Mouse (Mus musculus) MEL (cell line): ENCODE results near the gene Itih4. TPM values are rescaled to one million over a fixed set of nuclear protein-coding genes. Genes with fewer than 3 reads are reported as not detected.

Experiments
- DNase-seq: peaks from one replicate; pipeline ENCODE4 v3.0.0; 2011; ENCODE audit warnings: low read depth, low spot score
- H3K27ac ChIP-seq: 2 replicates; pipeline ENCODE4 v1.5.1; 2012; ENCODE audit warnings: low read depth, mild to moderate bottlenecking, control low read depth, low read length, moderate library complexity; ENCODE audit not compliant: control insufficient read depth
- H3K27me3 ChIP-seq, 2 experiments: fragments of 150-350 bp in 1 of 2; sonication (generic) in 1 of 2; 2 replicates each; pipeline ENCODE4 v1.6.1; 2012; ENCODE audit warnings: low read length in 2 of 2, mild to moderate bottlenecking in 2 of 2, improper control_type of control experiment in 1 of 2, moderate library complexity in 1 of 2; ENCODE audit not compliant: insufficient read depth in 2 of 2, control insufficient read depth in 1 of 2
- H3K36me3 ChIP-seq, 2 experiments: 2 replicates each; pipeline ENCODE4 v1.6.1; 2012 to 2014; ENCODE audit warnings: low read length in 2 of 2, improper control_type of control experiment in 1 of 2, inconsistent platforms in 1 of 2, mild to moderate bottlenecking in 1 of 2; ENCODE audit not compliant: insufficient read depth in 2 of 2, control insufficient read depth in 1 of 2
- H3K4me1 ChIP-seq, 2 experiments: fragments of 150-350 bp in 1 of 2; sonication (generic) in 1 of 2; 2 replicates each; pipeline ENCODE4 v1.6.1; 2012; ENCODE audit warnings: low read length in 2 of 2, improper control_type of control experiment in 1 of 2, mild to moderate bottlenecking in 1 of 2; ENCODE audit not compliant: insufficient read depth in 2 of 2, control insufficient read depth in 1 of 2
- H3K4me3 ChIP-seq, 2 experiments: fragments of 150-350 bp in 1 of 2; sonication (generic) in 1 of 2; 2 replicates each; pipeline ENCODE4 v1.5.1; 2012; ENCODE audit warnings: low read depth in 2 of 2, low read length in 2 of 2, mild to moderate bottlenecking in 2 of 2, moderate library complexity in 2 of 2, control low read depth in 1 of 2, improper control_type of control experiment in 1 of 2; ENCODE audit not compliant: control insufficient read depth in 1 of 2, insufficient read depth in 1 of 2
- H3K79me2 ChIP-seq: 2 replicates; pipeline ENCODE4 v1.6.1; 2012; ENCODE audit warnings: mild to moderate bottlenecking, low read length, moderate library complexity; ENCODE audit not compliant: control insufficient read depth, poor library complexity, insufficient read depth
- H3K9ac ChIP-seq: 2 replicates; pipeline ENCODE4 v1.6.1; 2012; ENCODE audit warnings: low read depth, mild to moderate bottlenecking, control low read depth, low read length, moderate library complexity; ENCODE audit not compliant: control insufficient read depth, poor library complexity, severe bottlenecking
- H3K9me3 ChIP-seq: fragments of 150-350 bp; sonication (generic); replicated peaks from 2 replicates; pipeline ENCODE4 v1.6.1; 2012; ENCODE audit warnings: mild to moderate bottlenecking, low read length, improper control_type of control experiment, moderate library complexity; ENCODE audit not compliant: insufficient read depth
- BHLHE40 ChIP-seq: IDR thresholded peaks from 2 replicates; pipeline ENCODE4 v1.6.1; 2012; ENCODE audit warnings: low read depth, mild to moderate bottlenecking, inconsistent platforms, low read length, improper control_type of control experiment, borderline replicate concordance
- CTCF ChIP-seq, 3 experiments: IDR thresholded peaks in 2 of 3; conservative IDR thresholded peaks in 1 of 3; 2 replicates each; pipeline ENCODE4 v1.5.1; 2011 to 2012; ENCODE audit warnings: low read length in 3 of 3, low read depth in 2 of 3, mild to moderate bottlenecking in 2 of 3, improper control_type of control experiment in 1 of 3, inconsistent platforms in 1 of 3, mixed read lengths in 1 of 3, moderate library complexity in 1 of 3; ENCODE audit not compliant: control insufficient read depth in 1 of 3, insufficient read depth in 1 of 3, poor library complexity in 1 of 3, severe bottlenecking in 1 of 3
- EP300 ChIP-seq, 2 experiments: IDR thresholded peaks; 2 replicates each; pipeline ENCODE4 v1.6.1; 2011; ENCODE audit warnings: improper control_type of control experiment in 2 of 2, low read length in 2 of 2, low read depth in 1 of 2, mild to moderate bottlenecking in 1 of 2
- ETS1 ChIP-seq: IDR thresholded peaks from 2 replicates; pipeline ENCODE4 v1.6.1; 2012; ENCODE audit warnings: low read depth, mild to moderate bottlenecking, inconsistent platforms, low read length, improper control_type of control experiment, moderate library complexity
- GATA1 ChIP-seq: IDR thresholded peaks from 2 replicates; pipeline ENCODE4 v1.6.1; 2011; ENCODE audit warnings: low read depth, low read length, improper control_type of control experiment
- KAT2A ChIP-seq: conservative IDR thresholded peaks from 2 replicates; pipeline ENCODE4 v1.6.1; 2012; ENCODE audit warnings: low read depth, low read length, improper control_type of control experiment, inconsistent platforms
- MAX ChIP-seq: IDR thresholded peaks from 2 replicates; pipeline ENCODE4 v1.6.1; 2011; ENCODE audit warnings: low read length, improper control_type of control experiment
- MEF2A ChIP-seq: IDR thresholded peaks from 2 replicates; pipeline ENCODE4 v1.6.1; 2014; ENCODE audit warnings: low read depth, mild to moderate bottlenecking, inconsistent platforms, low read length, improper control_type of control experiment; ENCODE audit not compliant: poor library complexity, insufficient replicate concordance, severe bottlenecking; ENCODE audit errors: extremely low read depth
- MXI1 ChIP-seq: IDR thresholded peaks from 2 replicates; pipeline ENCODE4 v1.6.1; 2011; ENCODE audit warnings: mild to moderate bottlenecking, low read depth, low read length, improper control_type of control experiment
- MYB ChIP-seq: IDR thresholded peaks from 2 replicates; pipeline ENCODE4 v1.6.1; 2011; ENCODE audit warnings: mild to moderate bottlenecking, low read depth, low read length, improper control_type of control experiment
- NELFE ChIP-seq: IDR thresholded peaks from 2 replicates; pipeline ENCODE4 v1.6.1; 2011; ENCODE audit warnings: low read depth, low read length, improper control_type of control experiment
- POLR2AphosphoS2 ChIP-seq: IDR thresholded peaks from 2 replicates; pipeline ENCODE4 v1.6.1; 2011; ENCODE audit warnings: low read length, improper control_type of control experiment
- POLR2AphosphoS5 ChIP-seq: IDR thresholded peaks from 2 replicates; pipeline ENCODE4 v1.6.1; 2012; ENCODE audit warnings: low read depth, borderline replicate concordance, mild to moderate bottlenecking, inconsistent platforms, low read length, moderate library complexity, mixed read lengths
- RCOR1 ChIP-seq: IDR thresholded peaks from 2 replicates; pipeline ENCODE4 v1.6.1; 2012; ENCODE audit warnings: low read depth, mild to moderate bottlenecking, inconsistent platforms, low read length, improper control_type of control experiment
- SIN3A ChIP-seq: IDR thresholded peaks from 2 replicates; pipeline ENCODE4 v1.6.1; 2012; ENCODE audit warnings: low read length, improper control_type of control experiment, inconsistent platforms
- SMC3 ChIP-seq: IDR thresholded peaks from 2 replicates; pipeline ENCODE4 v1.6.1; 2011; ENCODE audit warnings: low read depth, low read length, improper control_type of control experiment
- TAL1 ChIP-seq: IDR thresholded peaks from 2 replicates; pipeline ENCODE4 v1.6.1; 2012; ENCODE audit warnings: mild to moderate bottlenecking, inconsistent platforms, low read length, moderate library complexity, mixed read lengths
- TBP ChIP-seq: IDR thresholded peaks from 2 replicates; pipeline ENCODE4 v1.8.0; 2011; ENCODE audit warnings: low read depth, low read length, improper control_type of control experiment
- TCF12 ChIP-seq: IDR thresholded peaks from 2 replicates; pipeline ENCODE4 v1.6.1; 2014; ENCODE audit warnings: low read depth, mild to moderate bottlenecking, inconsistent platforms, low read length, improper control_type of control experiment, moderate library complexity
- USF1 ChIP-seq: IDR thresholded peaks from 2 replicates; pipeline ENCODE4 v1.6.1; 2014; ENCODE audit warnings: low read depth, mild to moderate bottlenecking, inconsistent platforms, low read length, improper control_type of control experiment, moderate library complexity
- ZNF384 ChIP-seq: IDR thresholded peaks from 2 replicates; pipeline ENCODE4 v1.6.1; 2012; ENCODE audit warnings: low read depth, mild to moderate bottlenecking, inconsistent platforms, low read length, improper control_type of control experiment
- polyA plus RNA-seq, 2 experiments: library from polyadenylated mRNA; stranded (reverse) in 1 of 2; unstranded in 1 of 2; fragments of >175 nt in 1 of 2; fragments of >200 nt in 1 of 2; gene quantifications; 2 replicates each; pipeline versions ENCODE4 v1.2.1 to v1.2.4; 2012; ENCODE audit warnings: low replicate concordance in 2 of 2, low read depth in 1 of 2; ENCODE audit not compliant: insufficient read length in 2 of 2, insufficient read depth in 1 of 2, missing spikeins in 1 of 2
- total RNA-seq: library from RNA; depleted of rRNA; stranded (reverse); fragments of 300-350 nt; gene quantifications from 2 replicates; pipeline ENCODE4 v1.2.3, GENCODE M21; 2012

The Itih4 gene
- total and polyA plus RNA-seq, 3 experiments: not detected

- no peaks in the 10 kb centered on the region for H3K79me2 ChIP-seq
- no peaks in the 10 kb centered on the region for H3K27me3 ChIP-seq
- H3K9ac ChIP-seq: no peak overlapping the region
- TF ChIP-seq SMC3 (peak; percentile 18; the same call in 1 of the 2 replicates), CTCF (IDR thresholded peaks at IDR 0.05 in 2 of 3, conservative IDR thresholded peaks at IDR 0.05 in 1 of 3; ENCODE audit: control insufficient read depth in 1 of 3, insufficient read depth in 1 of 3, low read depth in 2 of 3, low read length in 3 of 3, poor library complexity in 1 of 3, severe bottlenecking in 1 of 3) (peak in 2 of 3 experiments; percentile 40 to 47; a peak in 4 of 6 replicates), TBP (no peak), MEF2A (no peak)
- no peak overlapping the region for H3K4me3 ChIP-seq
- DNase-seq: peak; percentile 27
- H3K9me3 ChIP-seq: no peaks in the 10 kb centered on the region
- H3K36me3 ChIP-seq: no peaks in the 10 kb centered on the region
- H3K4me1 ChIP-seq: peaks cover 0 to 6% of the 10 kb centered on the region in 2 experiments; a peak in 1 of 4 replicates
- no peak overlapping the region for H3K27ac ChIP-seq
These were observed 2.0 kb downstream of the Itih4 start for GRCm38 (mm10) chr14:30888271-30888732.

- no peak for DNase-seq
- Histone ChIP-seq H3K9me3 (no peaks in the 10 kb centered on the region), H3K27ac (no peak overlapping the region), H3K4me3 (no peak overlapping the region), H3K79me2 (no peaks in the 10 kb centered on the region), H3K27me3 (no peaks in the 10 kb centered on the region; a peak in 1 of 4 replicates), H3K9ac (no peak overlapping the region), H3K4me1 (peaks cover 0 to 6% of the 10 kb centered on the region in 2 experiments; a peak in 2 of 4 replicates), H3K36me3 (peaks cover 0 to 3% of the 10 kb centered on the region in 2 experiments; a peak in 2 of 4 replicates)
- TF ChIP-seq ZNF384 (no peak), USF1 (no peak), MYB (no peak), RCOR1 (no peak), MXI1 (no peak), EP300 (IDR thresholded peaks at IDR 0.05; ENCODE audit: low read depth in 1 of 2, low read length in 2 of 2) (no peak), TCF12 (no peak), KAT2A (no peak), POLR2AphosphoS2 (no peak), MAX (no peak), ETS1 (no peak), CTCF (IDR thresholded peaks at IDR 0.05 in 2 of 3, conservative IDR thresholded peaks at IDR 0.05 in 1 of 3; ENCODE audit: control insufficient read depth in 1 of 3, insufficient read depth in 1 of 3, low read depth in 2 of 3, low read length in 3 of 3, poor library complexity in 1 of 3, severe bottlenecking in 1 of 3) (no peak), SIN3A (no peak), POLR2AphosphoS5 (no peak), TAL1 (no peak), GATA1 (no peak), NELFE (no peak), BHLHE40 (no peak)
These were observed 13.7 kb downstream of the Itih4 start for GRCm38 (mm10) chr14:30899972-30900371.
